Mouse (Mus musculus) hindbrain, embryonic 14.5 days (tissue): ENCODE measurements around the gene Osbpl8. TPM values are rescaled to one million over a fixed set of nuclear protein-coding genes. Genes with fewer than 3 reads are reported as not detected.
"Not testable (repeated sequence)": the region's sequence is repeated elsewhere in the genome, so short reads cannot be mapped to it uniquely, and the experiment has no call there.

Source experiments
- ATAC-seq: fragments of 200-750 bp; cut with Nextera tagmentation; 2 replicates; pipeline ENCODE4 v1.8.0; 2017; ENCODE audit warnings: moderate number of reproducible peaks, mild to moderate bottlenecking, moderate TSS enrichment, moderate library complexity; ENCODE audit not compliant: low FRiP score
- DNase-seq: peaks from one replicate; pipeline ENCODE4 v3.0.0-alpha.2; 2015; ENCODE audit warnings: low spot score
- H3K27ac ChIP-seq: fragments of 300-500 bp; sonication (generic); 2 replicates; pipeline ENCODE4 v1.5.1; 2014; ENCODE audit warnings: mild to moderate bottlenecking, moderate library complexity
- H3K27me3 ChIP-seq: fragments of 300-500 bp; sonication (generic); 2 replicates; pipeline ENCODE4 v1.6.1; 2014; ENCODE audit warnings: mild to moderate bottlenecking, low read length, mixed read lengths; ENCODE audit not compliant: control insufficient read depth, insufficient read depth
- H3K36me3 ChIP-seq: fragments of 300-500 bp; sonication (generic); replicated peaks from 2 replicates; pipeline ENCODE4 v1.6.1; 2014; ENCODE audit not compliant: control insufficient read depth, insufficient read depth
- H3K4me1 ChIP-seq: fragments of 300-500 bp; sonication (generic); replicated peaks from 2 replicates; pipeline ENCODE4 v1.6.1; 2014; ENCODE audit warnings: antibody characterized with exemption, low read length, mixed read lengths; ENCODE audit not compliant: control insufficient read depth, insufficient read depth
- H3K4me2 ChIP-seq: fragments of 300-500 bp; sonication (generic); replicated peaks from 2 replicates; pipeline ENCODE4 v1.6.1; 2014; ENCODE audit warnings: mild to moderate bottlenecking, moderate library complexity
- H3K4me3 ChIP-seq: fragments of 300-500 bp; sonication (generic); replicated peaks from 2 replicates; pipeline ENCODE4 v1.5.1; 2014; ENCODE audit warnings: mild to moderate bottlenecking, low read length
- H3K9ac ChIP-seq: fragments of 300-500 bp; sonication (generic); 2 replicates; pipeline ENCODE4 v1.6.1; 2014
- H3K9me3 ChIP-seq: fragments of 300-500 bp; sonication (generic); 2 replicates; pipeline ENCODE4 v1.6.1; 2016; ENCODE audit warnings: low read length; ENCODE audit not compliant: control insufficient read depth
- WGBS: fragments of 180-500 bp; shearing (Covaris S2); extraction: QIAGEN DNeasy Blood & Tissue Kit; methylation state at CpG from one replicate; pipeline ENCODE4 v1.1.7; 2014; 5-methylcytosine and 5-hydroxymethylcytosine counted together
- polyA plus RNA-seq: library from polyadenylated mRNA; unstranded; fragments of >200 nt; fragmentation: Nextera tagmentation; extraction: Ambion mirVana; gene quantifications from 2 replicates; pipeline ENCODE4 v1.2.1, GENCODE M21; 2014

The Osbpl8 gene
- polyA plus RNA-seq, 1 experiment from 2014 or later, result 20.6 TPM

- H3K4me2 ChIP-seq, H3K9ac ChIP-seq, H3K4me1 ChIP-seq, H3K27me3 ChIP-seq, DNase-seq, H3K9me3 ChIP-seq, H3K36me3 ChIP-seq, ATAC-seq, H3K27ac ChIP-seq, H3K4me3 ChIP-seq: not testable (repeated sequence)
- 66% methylated on average over 4 of the region's 5 CpGs for WGBS
Measured at GRCm38 (mm10) chr10:111198705-111199104, 34.2 kb downstream of the Osbpl8 start.

- ATAC-seq, result no peak
- Histone ChIP-seq H3K4me2 (no peak overlapping the region), H3K4me3 (no peak overlapping the region), H3K9me3 (no peaks in the 10 kb centered on the region), H3K4me1 (no peaks in the 10 kb centered on the region), H3K36me3 (0 out of 2 replicates have a peak, but pooled peaks cover 3% of the 10 kb centered on the region), H3K9ac (no peak overlapping the region), H3K27me3 (no peaks in the 10 kb centered on the region), H3K27ac (no peak overlapping the region)
- no peak for DNase-seq
- 88% methylated on average over 7 of the region's 7 CpGs for WGBS
Measured at GRCm38 (mm10) chr10:111201120-111201519, 36.6 kb downstream of the Osbpl8 start.

- Histone ChIP-seq H3K4me1 (no peaks in the 10 kb centered on the region), H3K36me3 (0 out of 2 replicates have a peak, but pooled peaks cover 3% of the 10 kb centered on the region), H3K9me3 (no peaks in the 10 kb centered on the region), H3K27ac (no peak overlapping the region), H3K9ac (no peak overlapping the region), H3K4me3 (no peak overlapping the region), H3K4me2 (no peak overlapping the region), H3K27me3 (no peaks in the 10 kb centered on the region)
- DNase-seq, result no peak
- WGBS, result 82% methylated on average over 4 of the region's 4 CpGs
- no peak for ATAC-seq
Measured at GRCm38 (mm10) chr10:111201666-111202065, 37.1 kb downstream of the Osbpl8 start.

GRCm38 (mm10) chr10:111204089-111204488, 39.5 kb downstream of the Osbpl8 start:
- H3K27me3 ChIP-seq, result no peaks in the 10 kb centered on the region
- DNase-seq, result no peak
- no peak overlapping the region for H3K4me3 ChIP-seq
- H3K27ac ChIP-seq, result no peak overlapping the region
- H3K9ac ChIP-seq, result no peak overlapping the region
- no peaks in the 10 kb centered on the region for H3K4me1 ChIP-seq
- H3K9me3 ChIP-seq, result no peaks in the 10 kb centered on the region
- no peak overlapping the region for H3K4me2 ChIP-seq
- 0 out of 2 replicates have a peak, but pooled peaks cover 3% of the 10 kb centered on the region for H3K36me3 ChIP-seq
- 72% methylated on average over 5 of the region's 5 CpGs for WGBS
- ATAC-seq, result no peak

GRCm38 (mm10) chr10:111205421-111205820, 40.9 kb downstream of the Osbpl8 start:
- H3K4me2 ChIP-seq, result no peak overlapping the region
- DNase-seq (no peak), ATAC-seq (no peak)
- no peaks in the 10 kb centered on the region for H3K27me3 ChIP-seq
- H3K27ac ChIP-seq, result no peak overlapping the region
- 97% methylated on average over 2 of the region's 2 CpGs for WGBS
- H3K4me1 ChIP-seq, result no peaks in the 10 kb centered on the region
- no peak overlapping the region for H3K9ac ChIP-seq
- no peaks in the 10 kb centered on the region for H3K9me3 ChIP-seq
- H3K36me3 ChIP-seq, result 0 out of 2 replicates have a peak, but pooled peaks cover 3% of the 10 kb centered on the region
- H3K4me3 ChIP-seq, result no peak overlapping the region

- H3K4me2 ChIP-seq, result no peak overlapping the region
- DNase-seq (no peak), ATAC-seq (no peak)
- no peaks in the 10 kb centered on the region for H3K27me3 ChIP-seq
- 77% methylated on average over 9 of the region's 9 CpGs for WGBS
- no peak overlapping the region for H3K27ac ChIP-seq
- H3K4me1 ChIP-seq, result no peaks in the 10 kb centered on the region
- no peak overlapping the region for H3K9ac ChIP-seq
- no peaks in the 10 kb centered on the region for H3K9me3 ChIP-seq
- 0 out of 2 replicates have a peak, but pooled peaks cover 3% of the 10 kb centered on the region for H3K36me3 ChIP-seq
- H3K4me3 ChIP-seq, result no peak overlapping the region
Measured at GRCm38 (mm10) chr10:111207386-111207785, 42.8 kb downstream of the Osbpl8 start.

GRCm38 (mm10) chr10:111214084-111214483, 49.5 kb downstream of the Osbpl8 start:
- no peak overlapping the region for H3K9ac ChIP-seq
- 92% methylated on average over 3 of the region's 3 CpGs for WGBS

GRCm38 (mm10) chr10:111214696-111215095, 50.1 kb downstream of the Osbpl8 start:
- Histone ChIP-seq H3K9ac (no peak overlapping the region), H3K36me3 (no peaks in the 10 kb centered on the region), H3K27ac (no peak overlapping the region), H3K4me2 (no peak overlapping the region), H3K9me3 (no peaks in the 10 kb centered on the region), H3K4me1 (no peaks in the 10 kb centered on the region), H3K27me3 (no peaks in the 10 kb centered on the region), H3K4me3 (no peak overlapping the region)
- no peak for ATAC-seq
- DNase-seq, result no peak
- WGBS, result 82% methylated on average over 2 of the region's 2 CpGs

More at GRCm38 (mm10) chr10:111214084-111214483, 49.5 kb downstream of the Osbpl8 start:
- H3K4me3 ChIP-seq, result no peak overlapping the region
- no peaks in the 10 kb centered on the region for H3K9me3 ChIP-seq
- H3K27ac ChIP-seq, result no peak overlapping the region
- no peak for ATAC-seq
- H3K27me3 ChIP-seq, result no peaks in the 10 kb centered on the region
- no peaks in the 10 kb centered on the region for H3K36me3 ChIP-seq
- no peaks in the 10 kb centered on the region for H3K4me1 ChIP-seq
- H3K4me2 ChIP-seq, result no peak overlapping the region
- no peak for DNase-seq

GRCm38 (mm10) chr10:111215572-111215971, 51.0 kb downstream of the Osbpl8 start:
- Histone ChIP-seq H3K4me3 (no peak overlapping the region), H3K36me3 (no peaks in the 10 kb centered on the region), H3K4me2 (no peak overlapping the region), H3K9me3 (no peaks in the 10 kb centered on the region), H3K27me3 (no peaks in the 10 kb centered on the region), H3K27ac (no peak overlapping the region), H3K9ac (no peak overlapping the region), H3K4me1 (no peaks in the 10 kb centered on the region)
- no peak for ATAC-seq
- no peak for DNase-seq
- WGBS, result 72% methylated on average over 3 of the region's 3 CpGs

GRCm38 (mm10) chr10:111216111-111216510, 51.6 kb downstream of the Osbpl8 start:
- DNase-seq, result no peak
- Histone ChIP-seq H3K4me3 (no peak overlapping the region), H3K4me2 (no peak overlapping the region), H3K9ac (no peak overlapping the region), H3K27me3 (no peaks in the 10 kb centered on the region), H3K4me1 (no peaks in the 10 kb centered on the region), H3K27ac (no peak overlapping the region), H3K36me3 (no peaks in the 10 kb centered on the region), H3K9me3 (no peaks in the 10 kb centered on the region)
- WGBS, result 93% methylated on average over 3 of the region's 3 CpGs
- no peak for ATAC-seq
